In genomic region chr5:149005083-149005482, GRCm38 (mm10) we compare ENCODE assay signal across 25 mouse cellular contexts. TPM values are rescaled to one million over a fixed set of nuclear protein-coding genes. Genes with fewer than 3 reads are reported as not detected.
DNase-seq lines count a peak whose midpoint lies in the region; ATAC-seq and TF ChIP-seq lines count a peak whose summit lies in the region.
"Had no signal": no experiment of that assay in that cellular context is flagged by ENCODE, and none has a peak within 500 bp of the region (broad histone marks: within the 10 kb centered on the region; RNA-seq: fewer than 3 reads in every experiment).

No protein-coding gene starts in this region.

- no peak overlapping the region for H3K4me3 ChIP-seq in heart, embryonic 10.5 days
- no peak overlapping the region for H3K4me3 ChIP-seq in liver, postnatal 0 days (ENCODE audit: low read depth, low read length)
- no peak overlapping the region for H3K4me3 ChIP-seq in liver, embryonic 11.5 days (ENCODE audit: low read depth, low read length)
- H3K4me3 ChIP-seq in embryonic facial prominence, embryonic 13.5 days = no peak overlapping the region
- no peak overlapping the region for H3K4me3 ChIP-seq in forebrain, embryonic 11.5 days (ENCODE audit: low read depth, low read length)
- H3K4me3 ChIP-seq: embryonic facial prominence, embryonic 15.5 days; gastrocnemius, adult 2 months; heart, embryonic 15.5 days; layer of hippocampus, adult 2 months; myocyte had no signal

- 30% methylated on average over 9 of the region's 9 CpGs for WGBS in heart, embryonic 10.5 days
- 25% methylated on average over 9 of the region's 9 CpGs for WGBS in liver, postnatal 0 days (ENCODE audit: insufficient replicate concordance)
- 38% methylated on average over 9 of the region's 9 CpGs for WGBS in liver, embryonic 11.5 days
- WGBS in embryonic facial prominence, embryonic 13.5 days = 22% methylated on average over 9 of the region's 9 CpGs
- WGBS in forebrain, embryonic 11.5 days = 52% methylated on average over 9 of the region's 9 CpGs

- H3K27ac ChIP-seq in heart, embryonic 10.5 days = 0 out of 2 replicates have a peak overlapping the region, but pooled peaks have one; percentile 47
- H3K27ac ChIP-seq in liver, postnatal 0 days (ENCODE audit: low read depth) = 0 out of 2 replicates have a peak overlapping the region, but pooled peaks have one; percentile 69
- no peak overlapping the region for H3K27ac ChIP-seq in liver, embryonic 11.5 days (ENCODE audit: low read depth, low read length)
- H3K27ac ChIP-seq in embryonic facial prominence, embryonic 13.5 days = no peak overlapping the region
- no peak overlapping the region for H3K27ac ChIP-seq in forebrain, embryonic 11.5 days (ENCODE audit: low read depth, low read length)
- H3K27ac ChIP-seq: gastrocnemius, adult 2 months; heart, embryonic 15.5 days; layer of hippocampus, adult 2 months had no signal

- no peak for DNase-seq in heart, embryonic 10.5 days (ENCODE audit: low spot score)
- no peak for DNase-seq in heart, adult 9 months (ENCODE audit: low spot score in 2 of 2)
- DNase-seq in liver, postnatal 0 days = no peak
- no peak for DNase-seq in liver, embryonic 11.5 days (ENCODE audit: low spot score)
- peak; percentile 59 for DNase-seq in thymus, postnatal 14 days
- DNase-seq in frontal cortex, adult 2 months (ENCODE audit: extremely low spot score in 1 of 2, low spot score in 1 of 2) = no peak
- DNase-seq in forebrain, embryonic 11.5 days (ENCODE audit: low spot score) = no peak
- DNase-seq: adrenal gland, adult 2 months; forebrain, postnatal 0 days; gastrocnemius, adult 2 months; heart, adult 18-20 months; layer of hippocampus, postnatal 36 days; liver; lung, adult 18-20 months; lung, postnatal 14 days; midbrain, embryonic 14.5 days; retina, postnatal 1 day; right cerebral cortex, postnatal 4 days had no signal

- peaks cover 45% of the 10 kb centered on the region for H3K4me1 ChIP-seq in heart, embryonic 10.5 days
- peaks cover 19% of the 10 kb centered on the region for H3K4me1 ChIP-seq in liver, postnatal 0 days (ENCODE audit: insufficient read depth)
- H3K4me1 ChIP-seq in liver, embryonic 11.5 days (replicated peaks; ENCODE audit: control insufficient read depth, insufficient read depth, low read length) = peaks cover 22% of the 10 kb centered on the region
- peaks cover 44% of the 10 kb centered on the region for H3K4me1 ChIP-seq in embryonic facial prominence, embryonic 13.5 days
- 0 out of 2 replicates have a peak, but pooled peaks cover 3% of the 10 kb centered on the region for H3K4me1 ChIP-seq in forebrain, embryonic 11.5 days (replicated peaks; ENCODE audit: control insufficient read depth, insufficient read depth, low read length)

- H3K4me2 ChIP-seq in liver, postnatal 0 days (ENCODE audit: low read depth, low read length) = no peak overlapping the region
- H3K4me2 ChIP-seq in liver, embryonic 11.5 days = no peak overlapping the region
- no peak overlapping the region for H3K4me2 ChIP-seq in embryonic facial prominence, embryonic 13.5 days
- no peak overlapping the region for H3K4me2 ChIP-seq in forebrain, embryonic 11.5 days (ENCODE audit: low read depth, low read length, severe bottlenecking)
- H3K4me2 ChIP-seq: embryonic facial prominence, embryonic 15.5 days; heart, embryonic 15.5 days had no signal

- no peak overlapping the region for H3K9ac ChIP-seq in liver, postnatal 0 days (replicated peaks)
- H3K9ac ChIP-seq in liver, embryonic 11.5 days (ENCODE audit: low read depth, low read length) = no peak overlapping the region
- 0 out of 2 replicates have a peak overlapping the region, but pooled peaks have one; percentile 32 for H3K9ac ChIP-seq in embryonic facial prominence, embryonic 13.5 days
- H3K9ac ChIP-seq in forebrain, embryonic 11.5 days (ENCODE audit: low read length) = no peak overlapping the region
- H3K9ac ChIP-seq: embryonic facial prominence, embryonic 15.5 days; forebrain, postnatal 0 days; heart, embryonic 15.5 days had no signal

- H3K9me3 ChIP-seq in heart, embryonic 10.5 days = no peaks in the 10 kb centered on the region
- H3K9me3 ChIP-seq in liver, postnatal 0 days (ENCODE audit: low read length) = no peaks in the 10 kb centered on the region
- no peaks in the 10 kb centered on the region for H3K9me3 ChIP-seq in liver, embryonic 11.5 days (ENCODE audit: control insufficient read depth, low read length)
- H3K9me3 ChIP-seq in embryonic facial prominence, embryonic 13.5 days = 0 out of 2 replicates have a peak, but pooled peaks cover 3% of the 10 kb centered on the region
- H3K9me3 ChIP-seq in forebrain, embryonic 11.5 days (ENCODE audit: control insufficient read depth, low read length) = no peaks in the 10 kb centered on the region
- H3K9me3 ChIP-seq: embryonic facial prominence, embryonic 15.5 days; heart, embryonic 15.5 days had no signal

- TF ChIP-seq CTCF in liver, postnatal 0 days (IDR thresholded peaks at IDR 0.05; ENCODE audit: low read depth) = no peak

- ATAC-seq in liver, postnatal 0 days = no peak
- ATAC-seq in liver, embryonic 11.5 days (replicated peaks; ENCODE audit: low FRiP score) = no peak
- ATAC-seq in embryonic facial prominence, embryonic 13.5 days (ENCODE audit: insufficient number of reproducible peaks, insufficient read depth, low FRiP score, low TSS enrichment, low read depth) = no peak
- no peak for ATAC-seq in forebrain, embryonic 11.5 days (replicated peaks; ENCODE audit: low FRiP score)
- ATAC-seq: forebrain, postnatal 0 days had no signal

- H3K36me3 ChIP-seq in heart, embryonic 10.5 days = no peaks in the 10 kb centered on the region
- H3K36me3 ChIP-seq in liver, postnatal 0 days (replicated peaks; ENCODE audit: insufficient read depth, low read length) = no peaks in the 10 kb centered on the region
- no peaks in the 10 kb centered on the region for H3K36me3 ChIP-seq in liver, embryonic 11.5 days (ENCODE audit: control insufficient read depth, insufficient read depth, low read length)
- H3K36me3 ChIP-seq in embryonic facial prominence, embryonic 13.5 days = no peaks in the 10 kb centered on the region
- H3K36me3 ChIP-seq in forebrain, embryonic 11.5 days (ENCODE audit: control insufficient read depth, insufficient read depth, low read length) = no peaks in the 10 kb centered on the region
- H3K36me3 ChIP-seq: embryonic facial prominence, embryonic 15.5 days; heart, embryonic 15.5 days had no signal

- no peaks in the 10 kb centered on the region for H3K27me3 ChIP-seq in heart, embryonic 10.5 days (ENCODE audit: insufficient read depth, poor library complexity, severe bottlenecking)
- H3K27me3 ChIP-seq in liver, postnatal 0 days (ENCODE audit: insufficient read depth, low read length) = no peaks in the 10 kb centered on the region
- H3K27me3 ChIP-seq in liver, embryonic 11.5 days (replicated peaks; ENCODE audit: control insufficient read depth, insufficient read depth, low read length) = no peaks in the 10 kb centered on the region
- no peaks in the 10 kb centered on the region for H3K27me3 ChIP-seq in embryonic facial prominence, embryonic 13.5 days
- H3K27me3 ChIP-seq in forebrain, embryonic 11.5 days (ENCODE audit: control insufficient read depth, insufficient read depth, low read length) = no peaks in the 10 kb centered on the region
- H3K27me3 ChIP-seq: embryonic facial prominence, embryonic 15.5 days; heart, embryonic 15.5 days had no signal

- TF ChIP-seq EP300 in liver, postnatal 0 days (IDR thresholded peaks at IDR 0.05; ENCODE audit: low read depth) = no peak

RNA-seq across cellular contexts. Expression of gene Gm42791, which starts 10.1 kb away (rescaled TPM):
- 0.57 and 2.6 TPM in 2 replicates for polyA plus RNA-seq in heart, embryonic 10.5 days (2016; fragmentation: Nextera tagmentation; extraction: Ambion mirVana)
- polyA plus RNA-seq in liver, postnatal 0 days (2015; fragmentation: Nextera tagmentation; extraction: Ambion mirVana) = 0.42 TPM in 1 of 2 replicates, not detected in the other
- not detected in 2 replicates for polyA plus RNA-seq in liver, embryonic 11.5 days (2014; fragmentation: Nextera tagmentation; extraction: Ambion mirVana)
- polyA plus RNA-seq in embryonic facial prominence, embryonic 13.5 days (2015; fragmentation: Nextera tagmentation; extraction: Ambion mirVana) = 1.6 and 2.4 TPM in 2 replicates
- not detected in 2 replicates for polyA plus RNA-seq in frontal cortex, adult 2 months (2012; rRNA removed)
- 4.6 TPM in 1 of 2 replicates, not detected in the other for polyA plus RNA-seq in forebrain, embryonic 11.5 days (2014; fragmentation: Nextera tagmentation; extraction: Ambion mirVana)
- polyA plus RNA-seq: adrenal gland, adult 2 months; cortical plate, adult 2 months; midbrain, embryonic 14.5 days; testis, adult 2 months had no signal

Comparison
In these comparisons a context has a peak if more than half of its experiments do, and no peak if none do; other contexts are left out.
1. H3K27ac ChIP-seq: peak in heart, embryonic 10.5 days (single experiment) and liver, postnatal 0 days (single experiment); none in liver, embryonic 11.5 days (single experiment), embryonic facial prominence, embryonic 13.5 days (single experiment) and forebrain, embryonic 11.5 days (single experiment).